Mouse (Mus musculus) right cerebral cortex, adult 2 months (tissue): ENCODE results near the gene Erv3.
A peak's percentile ranks its signal among the peaks of the same experiment; 100 is the strongest.

Experiments used
- DNase-seq, 2 experiments: peaks; one replicate each; pipeline ENCODE4 v3.0.0; 2021 to 2022; ENCODE audit warnings: low spot score in 2 of 2

Gene Erv3

GRCm38 (mm10) chr2:131859721-131860120 is at the start of gene Erv3:
Gene Erv3, minus strand, starts transcription at chr2:131859747.
- DNase-seq = no peak

- no peak for DNase-seq
These were observed 49.4 kb upstream of the Erv3 start for GRCm38 (mm10) chr2:131908906-131909305.

- no peak for DNase-seq
These were observed 48.9 kb upstream of the Erv3 start for GRCm38 (mm10) chr2:131908351-131908861.

GRCm38 (mm10) chr2:131907311-131907710 is 47.8 kb upstream of the Erv3 start:
- no peak for DNase-seq

DNA sequence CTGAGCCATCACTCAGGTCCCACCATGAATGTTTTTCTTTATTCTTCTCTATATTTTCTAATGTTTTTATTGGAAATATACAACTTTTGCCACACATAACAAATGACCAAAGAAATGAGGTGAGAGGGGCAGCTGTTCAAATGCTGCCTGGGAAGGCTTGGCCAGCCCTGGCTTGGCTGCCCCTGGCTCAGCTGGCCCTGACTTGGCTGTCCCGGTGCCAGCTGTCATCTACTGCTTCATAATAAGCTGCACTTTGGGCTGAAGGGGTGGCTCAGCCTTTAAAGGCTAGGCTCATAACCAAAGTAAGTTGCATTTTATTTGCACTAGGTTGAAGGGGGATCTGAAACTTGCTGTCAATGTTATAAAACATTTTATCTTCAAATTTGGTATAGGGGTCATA is 47.3 kb upstream of the Erv3 start:
- no peak for DNase-seq

GRCm38 (mm10) chr2:131906266-131906665 is 46.7 kb upstream of the Erv3 start:
- no peak for DNase-seq

DNA sequence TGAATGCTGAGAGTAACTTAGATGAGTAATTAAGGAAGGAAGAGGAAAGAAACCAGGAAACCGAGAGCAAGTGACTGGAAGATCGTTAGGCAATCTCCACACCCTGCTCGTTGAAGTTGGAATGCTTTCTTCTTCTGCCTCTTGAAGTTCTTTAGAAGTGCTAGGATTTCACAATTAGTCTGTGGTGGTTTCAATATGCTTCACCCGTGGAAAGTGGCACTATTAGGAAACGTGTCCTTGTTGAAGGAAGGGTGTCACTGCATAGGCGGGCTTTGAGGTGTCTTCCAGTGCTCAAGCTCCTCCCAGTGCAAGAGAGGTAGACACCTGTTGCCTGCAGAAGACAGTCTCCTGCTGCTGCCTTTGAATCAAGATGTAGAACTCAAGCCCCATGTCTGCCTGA is 46.2 kb upstream of the Erv3 start:
- no peak for DNase-seq

DNA sequence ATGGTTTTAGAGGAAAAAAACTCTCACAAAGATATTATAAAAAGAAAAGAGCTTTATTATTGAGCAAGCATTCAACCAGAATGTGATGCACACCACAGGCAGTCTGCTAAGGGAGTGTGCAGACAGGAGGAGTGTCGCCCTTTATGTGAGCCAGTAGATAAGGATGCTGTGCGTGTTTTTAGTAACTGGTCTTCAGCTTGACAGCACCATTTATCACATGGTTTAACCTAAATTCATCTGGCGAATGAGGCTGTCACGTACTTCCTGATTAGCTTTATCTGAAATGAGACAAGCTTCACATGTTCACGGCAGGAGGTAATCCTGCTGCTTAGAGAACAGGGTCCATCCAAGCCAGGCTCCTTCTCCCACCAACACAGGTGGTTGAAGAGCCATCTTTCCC is 45.5 kb upstream of the Erv3 start:
- no peak for DNase-seq

DNA sequence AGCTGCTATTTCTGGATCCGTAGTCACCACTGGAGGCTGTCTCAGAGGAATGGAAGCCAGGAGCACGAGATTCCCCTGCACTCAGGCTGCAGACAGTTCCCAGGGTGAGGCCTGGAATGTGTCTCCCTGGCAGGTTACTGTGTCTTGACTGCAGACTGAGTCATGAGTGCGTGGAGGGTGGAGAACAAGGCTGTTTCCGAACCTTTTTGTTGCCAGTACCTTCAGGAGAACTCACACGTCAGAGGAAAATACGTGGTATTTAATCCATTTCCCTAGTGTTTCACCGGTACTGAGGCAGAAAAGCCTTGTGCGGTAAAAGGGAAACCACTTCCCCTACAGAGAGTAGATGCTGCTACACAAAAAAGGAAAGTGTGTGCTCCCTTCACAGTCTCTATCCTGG is 43.3 kb upstream of the Erv3 start:
- DNase-seq = peak; percentile 29 to 52

- DNase-seq = no peak
These were observed 42.9 kb upstream of the Erv3 start for GRCm38 (mm10) chr2:131902423-131902822.

DNA sequence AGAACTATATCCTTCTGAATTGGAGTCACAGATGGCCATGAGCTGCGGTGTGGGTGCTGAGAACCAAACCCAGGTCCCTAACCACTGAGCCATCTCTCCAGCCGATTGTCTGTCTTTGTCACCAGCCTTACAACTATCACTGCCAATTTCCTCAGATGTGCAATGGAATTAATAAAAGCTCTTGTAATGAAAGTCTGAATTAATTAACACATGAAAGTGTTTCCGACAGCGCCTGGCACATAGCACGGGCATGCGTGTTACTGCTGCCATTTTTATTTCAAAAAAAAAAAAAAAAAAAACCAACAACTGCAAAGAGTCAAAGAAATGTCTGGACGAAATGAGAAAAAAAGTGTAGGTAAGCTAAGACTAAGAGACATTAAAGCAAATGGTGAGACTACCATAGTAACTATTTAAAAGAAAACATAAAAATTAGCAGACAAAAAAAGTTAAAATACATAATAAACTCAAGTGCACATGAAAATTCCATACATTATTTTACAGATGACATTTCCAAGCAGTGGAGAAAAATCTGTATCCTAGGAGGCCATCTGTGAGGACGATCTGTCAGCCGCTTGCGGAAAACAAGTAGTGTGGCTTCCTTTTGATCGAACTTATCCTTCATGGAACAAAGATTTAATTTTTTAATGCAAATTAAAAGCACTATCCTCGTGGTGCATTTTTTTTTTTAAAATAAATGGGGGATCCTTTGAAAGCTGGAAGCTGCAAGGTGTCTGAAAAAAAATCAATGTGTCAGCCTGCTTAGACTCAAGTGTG is 38.0 kb upstream of the Erv3 start:
- DNase-seq = no peak

- no peak for DNase-seq
These were observed 36.5 kb upstream of the Erv3 start for GRCm38 (mm10) chr2:131896011-131896410.

DNA sequence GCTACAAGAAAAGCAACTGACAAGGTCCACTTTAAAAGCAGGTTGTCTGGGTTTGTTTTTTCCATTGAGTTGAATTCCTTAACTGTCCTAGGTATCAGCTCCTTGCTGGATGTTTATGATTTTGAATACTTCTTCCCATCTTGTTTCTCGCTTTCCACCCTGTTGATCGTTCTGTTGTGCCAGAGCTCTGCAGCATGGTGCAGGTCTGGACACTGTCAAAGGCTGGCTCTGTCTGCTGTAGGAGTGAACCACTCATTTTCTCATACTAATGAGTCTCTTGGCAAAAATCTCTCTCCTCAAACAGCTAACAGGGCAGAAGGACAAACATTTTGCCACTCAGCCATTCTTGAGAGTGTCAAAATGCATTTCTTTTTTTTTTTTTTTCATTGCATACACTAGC is 35.6 kb upstream of the Erv3 start:
- DNase-seq = no peak

DNA sequence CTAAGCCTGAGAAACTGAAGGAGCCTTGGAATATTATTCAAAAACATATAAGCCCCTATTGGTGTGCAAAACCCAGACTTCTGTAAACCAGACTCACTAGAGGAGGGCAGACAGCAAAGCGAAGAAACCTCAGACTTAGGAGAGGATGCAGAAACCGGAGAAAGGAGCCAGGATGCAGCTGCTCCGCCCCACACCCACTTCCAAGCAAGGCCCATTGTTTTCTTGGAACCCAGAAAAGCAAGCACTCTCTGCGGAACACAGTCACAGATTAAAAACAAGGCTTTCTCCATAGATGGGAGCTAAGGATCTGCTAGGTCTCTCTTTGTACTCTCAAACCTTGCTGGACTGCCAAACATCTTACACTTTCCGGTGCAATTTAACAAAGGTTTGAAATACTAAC is 33.0 kb upstream of the Erv3 start:
- no peak for DNase-seq

- DNase-seq = no peak
These were observed 28.7 kb upstream of the Erv3 start for GRCm38 (mm10) chr2:131888233-131888632.

GRCm38 (mm10) chr2:131886503-131887160 is 27.1 kb upstream of the Erv3 start:
- no peak for DNase-seq

DNA sequence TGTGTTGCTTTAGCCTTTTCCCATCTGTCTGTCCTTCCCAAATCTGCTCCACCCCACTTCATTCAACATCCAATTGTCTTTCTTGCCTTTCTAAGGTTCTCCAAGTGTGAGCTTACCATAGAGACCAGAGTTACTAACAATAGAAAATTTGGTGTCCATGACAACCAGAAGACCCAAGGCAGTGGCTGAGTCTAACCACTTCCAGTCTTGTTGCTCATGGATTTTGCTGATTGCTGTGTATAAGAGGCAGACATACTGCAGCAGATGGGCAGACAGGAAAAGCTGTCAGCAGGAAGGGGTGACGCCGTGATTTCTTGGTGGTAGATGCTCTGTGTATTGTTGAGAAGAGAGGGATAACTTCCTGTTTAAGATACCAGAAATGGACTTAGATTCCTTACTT is 23.6 kb upstream of the Erv3 start:
- DNase-seq = peak; percentile 55 to 56

GRCm38 (mm10) chr2:131881766-131882165 is 22.2 kb upstream of the Erv3 start:
- DNase-seq = no peak

GRCm38 (mm10) chr2:131876551-131877265 is 17.2 kb upstream of the Erv3 start:
- DNase-seq = no peak

DNA sequence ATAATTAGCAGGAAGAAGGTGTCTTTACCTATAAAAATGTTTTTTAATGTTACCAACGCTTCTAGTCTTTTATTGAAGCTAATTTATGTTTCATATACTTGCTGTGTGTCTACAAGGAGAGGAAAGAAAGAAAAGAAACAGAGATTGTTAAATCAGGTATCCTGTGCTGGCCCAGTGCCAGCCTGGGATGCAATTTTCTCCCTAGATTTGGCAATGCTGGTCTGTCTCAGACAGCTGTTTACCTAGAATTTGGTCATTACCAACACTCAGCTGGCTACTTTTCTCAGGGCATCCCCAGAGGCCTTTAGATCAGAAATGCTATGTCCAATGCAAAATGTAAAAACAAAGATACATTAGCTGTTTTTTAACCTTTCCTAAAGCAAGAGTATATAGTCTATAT is 13.8 kb upstream of the Erv3 start:
- no peak for DNase-seq

DNA sequence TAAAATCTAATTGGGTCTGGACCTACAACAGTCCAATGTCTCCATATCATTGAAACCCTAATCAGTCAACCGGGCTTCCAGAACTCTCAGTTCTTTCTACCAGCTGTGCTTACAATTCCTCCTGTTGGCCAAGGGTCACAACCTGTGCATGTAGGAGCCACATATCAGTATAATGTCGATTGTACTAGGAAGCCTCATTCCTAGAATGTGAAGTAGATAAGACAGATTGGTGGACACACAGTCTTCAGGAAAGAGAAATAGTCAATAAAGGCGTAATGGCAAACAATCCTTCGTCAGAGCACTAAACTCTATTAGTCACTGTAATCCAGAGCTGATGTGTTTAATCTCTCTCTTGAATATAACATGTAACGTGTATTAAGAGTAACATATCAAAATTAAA is 9.4 kb upstream of the Erv3 start:
- no peak for DNase-seq

DNA sequence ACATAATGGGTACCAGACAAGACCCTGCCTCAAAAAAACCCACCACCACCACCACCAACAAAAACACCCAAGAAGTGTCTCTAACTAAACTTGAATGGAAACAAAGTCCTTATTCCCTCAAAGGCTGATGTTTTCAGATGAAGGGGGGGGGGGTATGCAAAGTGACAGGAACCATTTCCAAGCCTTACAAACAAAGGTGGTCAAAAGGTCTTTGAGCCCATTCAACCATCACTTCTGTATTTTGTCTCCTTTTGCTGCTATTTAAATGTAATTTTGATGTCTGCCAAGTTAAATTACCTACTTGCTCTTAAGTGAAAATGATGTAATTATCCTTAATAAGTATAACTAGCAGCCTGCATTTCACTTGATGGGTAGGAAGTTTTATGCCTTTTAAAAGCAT is 7.1 kb upstream of the Erv3 start:
- no peak for DNase-seq
